Mouse (Mus musculus) CH12.LX (cell line): ENCODE data around the gene Ube2h.

Experiments
- CTCF ChIP-seq, 2 experiments: IDR thresholded peaks in 1 of 2; conservative IDR thresholded peaks in 1 of 2; 2 replicates each; pipeline ENCODE4 v1.5.1; 2011 to 2012; ENCODE audit warnings: low read depth in 2 of 2, low read length in 2 of 2, improper control_type of control experiment in 1 of 2, inconsistent platforms in 1 of 2, mild to moderate bottlenecking in 1 of 2, moderate library complexity in 1 of 2
- IRF4 ChIP-seq: IDR thresholded peaks from 2 replicates; pipeline ENCODE4 v1.6.1; 2014; ENCODE audit warnings: low read depth, mild to moderate bottlenecking, inconsistent platforms, low read length, improper control_type of control experiment
- MEF2A ChIP-seq: IDR thresholded peaks from 2 replicates; pipeline ENCODE4 v1.6.1; 2014; ENCODE audit warnings: low read depth, mild to moderate bottlenecking, inconsistent platforms, low read length, improper control_type of control experiment, borderline replicate concordance
- MYC ChIP-seq: IDR thresholded peaks from 2 replicates; pipeline ENCODE4 v1.6.1; 2011; ENCODE audit warnings: low read depth, mild to moderate bottlenecking, improper control_type of control experiment, low read length
- NELFE ChIP-seq: IDR thresholded peaks from 2 replicates; pipeline ENCODE4 v1.6.1; 2011; ENCODE audit warnings: low read depth, low read length, improper control_type of control experiment
- POLR2A ChIP-seq: IDR thresholded peaks from 2 replicates; pipeline ENCODE4 v1.6.1; 2011; ENCODE audit warnings: low read depth, mild to moderate bottlenecking, improper control_type of control experiment, low read length
- POLR2AphosphoS2 ChIP-seq: IDR thresholded peaks from 2 replicates; pipeline ENCODE4 v1.6.1; 2011; ENCODE audit warnings: low read depth, low read length, improper control_type of control experiment
- SMC3 ChIP-seq: IDR thresholded peaks from 2 replicates; pipeline ENCODE4 v1.6.1; 2011; ENCODE audit warnings: low read depth, low read length, improper control_type of control experiment
- TCF12 ChIP-seq: IDR thresholded peaks from 2 replicates; pipeline ENCODE4 v1.6.1; 2014; ENCODE audit warnings: low read depth, mild to moderate bottlenecking, inconsistent platforms, low read length, improper control_type of control experiment
- USF2 ChIP-seq: conservative IDR thresholded peaks from 2 replicates; pipeline ENCODE4 v1.6.1; 2011; ENCODE audit warnings: low read depth, low read length, improper control_type of control experiment
- ZC3H11A ChIP-seq: IDR thresholded peaks from 2 replicates; pipeline ENCODE4 v1.6.1; 2012; ENCODE audit warnings: low read depth, mild to moderate bottlenecking, inconsistent platforms, low read length, improper control_type of control experiment
- ZNF384 ChIP-seq: IDR thresholded peaks from 2 replicates; pipeline ENCODE4 v1.6.1; 2012; ENCODE audit warnings: low read depth, low read length, improper control_type of control experiment, inconsistent platforms

DNA sequence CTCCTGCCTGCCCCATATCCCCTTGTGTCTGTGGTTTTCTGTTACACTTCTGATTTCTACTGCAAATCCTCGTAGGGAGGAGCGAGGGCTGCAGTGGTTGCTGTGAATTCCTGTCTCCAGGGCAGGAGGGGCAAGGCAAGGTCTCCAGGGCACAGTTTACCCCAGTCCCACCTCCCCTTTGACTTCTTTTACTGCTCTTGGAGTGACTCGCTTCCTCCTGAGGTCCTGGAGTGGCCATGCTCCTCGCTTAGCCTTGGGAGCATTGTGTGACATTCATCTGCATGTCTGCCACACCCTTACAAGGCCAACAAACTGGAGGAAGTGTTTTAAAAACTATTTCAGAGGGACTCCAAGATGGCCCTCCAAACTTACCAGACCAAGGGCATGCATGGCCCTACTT is 16.7 kb upstream of the Ube2h start:
- TF ChIP-seq MEF2A (no peak), MYC (no peak), CTCF (conservative IDR thresholded peaks at IDR 0.05 in 1 of 2, IDR thresholded peaks at IDR 0.05 in 1 of 2; ENCODE audit: low read depth in 2 of 2, low read length in 2 of 2) (no peak), POLR2A (no peak), TCF12 (no peak), ZNF384 (no peak), USF2 (no peak), ZC3H11A (no peak), SMC3 (no peak), IRF4 (no peak), NELFE (no peak), POLR2AphosphoS2 (no peak)
